Comparison of ENCODE assay signal across 12 mouse cellular contexts in the genomic region with DNA sequence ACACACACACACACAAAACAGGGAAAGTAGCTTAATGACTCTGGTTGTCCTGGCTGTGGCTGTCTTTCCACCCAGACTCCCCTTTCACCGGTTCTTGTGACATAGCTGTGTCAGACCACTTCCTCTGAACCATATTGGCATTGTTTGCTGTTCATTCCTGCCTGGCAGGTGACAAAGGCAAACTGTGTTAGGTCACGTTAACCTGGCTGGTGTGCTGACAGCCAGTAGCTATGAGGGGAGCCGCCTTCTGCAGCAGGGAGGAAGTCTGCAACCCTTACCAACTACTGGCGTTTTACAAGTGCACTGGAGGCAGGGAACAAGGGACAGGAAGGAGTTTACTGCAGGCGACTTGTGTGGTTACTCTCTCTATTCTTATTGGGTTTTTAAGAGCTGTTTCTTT.
DNase-seq lines count a peak whose midpoint lies in the region; ATAC-seq lines count a peak whose summit lies in the region.
"Had no signal": no experiment of that assay in that cellular context is flagged by ENCODE, and none has a peak within 500 bp of the region (broad histone marks: within the 10 kb centered on the region; RNA-seq: fewer than 3 reads in every experiment).

No protein-coding gene starts in this region.

- H3K4me1 ChIP-seq in liver, embryonic 11.5 days (replicated peaks; ENCODE audit: control insufficient read depth, insufficient read depth, low read length), result peaks cover 3% of the 10 kb centered on the region; the same call in 1 of the 2 replicates
- H3K4me1 ChIP-seq in liver, embryonic 12.5 days, result 0 out of 2 replicates have a peak, but pooled peaks cover 4% of the 10 kb centered on the region
- peaks cover 35% of the 10 kb centered on the region for H3K4me1 ChIP-seq in heart, embryonic 13.5 days
- no peaks in the 10 kb centered on the region for H3K4me1 ChIP-seq in liver, embryonic 16.5 days (ENCODE audit: control insufficient read depth, low read depth, low read length)
- H3K4me1 ChIP-seq in stomach, embryonic 16.5 days (ENCODE audit: control insufficient read depth, insufficient read depth, low read length), result no peaks in the 10 kb centered on the region
- peaks cover 7% of the 10 kb centered on the region for H3K4me1 ChIP-seq in midbrain, embryonic 10.5 days
- H3K4me1 ChIP-seq: hindbrain, embryonic 13.5 days had no signal

- H3K4me2 ChIP-seq in liver, embryonic 11.5 days, result no peak overlapping the region
- H3K4me2 ChIP-seq in liver, embryonic 12.5 days, result no peak overlapping the region
- peak overlapping the region; percentile 67 for H3K4me2 ChIP-seq in heart, embryonic 13.5 days
- no peak overlapping the region for H3K4me2 ChIP-seq in liver, embryonic 16.5 days (ENCODE audit: low read depth, low read length)
- H3K4me2 ChIP-seq in stomach, embryonic 16.5 days (ENCODE audit: low read depth, low read length), result no peak overlapping the region
- H3K4me2 ChIP-seq: hindbrain, embryonic 13.5 days had no signal

- H3K36me3 ChIP-seq in liver, embryonic 11.5 days (ENCODE audit: control insufficient read depth, insufficient read depth, low read length), result no peaks in the 10 kb centered on the region
- 0 out of 2 replicates have a peak, but pooled peaks cover 3% of the 10 kb centered on the region for H3K36me3 ChIP-seq in liver, embryonic 12.5 days
- peaks cover 29% of the 10 kb centered on the region for H3K36me3 ChIP-seq in heart, embryonic 13.5 days
- no peaks in the 10 kb centered on the region for H3K36me3 ChIP-seq in liver, embryonic 16.5 days (ENCODE audit: control insufficient read depth, insufficient read depth)
- H3K36me3 ChIP-seq in stomach, embryonic 16.5 days (ENCODE audit: control insufficient read depth, insufficient read depth, low read length), result peaks cover 2% of the 10 kb centered on the region; the same call in 1 of the 2 replicates
- no peaks in the 10 kb centered on the region for H3K36me3 ChIP-seq in midbrain, embryonic 10.5 days
- H3K36me3 ChIP-seq: hindbrain, embryonic 13.5 days had no signal

- 13% methylated on average over 5 of the region's 5 CpGs for WGBS in liver, embryonic 11.5 days
- 16% methylated on average over 5 of the region's 5 CpGs for WGBS in liver, embryonic 12.5 days (ENCODE audit: insufficient replicate concordance)
- WGBS in heart, embryonic 13.5 days, result 3% methylated on average over 5 of the region's 5 CpGs
- WGBS in liver, embryonic 16.5 days (ENCODE audit: insufficient replicate concordance), result 7% methylated on average over 5 of the region's 5 CpGs
- 16% methylated on average over 5 of the region's 5 CpGs for WGBS in stomach, embryonic 16.5 days
- 59% methylated on average over 5 of the region's 5 CpGs for WGBS in midbrain, embryonic 10.5 days

- H3K27ac ChIP-seq in liver, embryonic 11.5 days (ENCODE audit: low read depth, low read length), result no peak overlapping the region
- no peak overlapping the region for H3K27ac ChIP-seq in liver, embryonic 12.5 days
- peak overlapping the region; percentile 93 for H3K27ac ChIP-seq in heart, embryonic 13.5 days (replicated peaks)
- no peak overlapping the region for H3K27ac ChIP-seq in liver, embryonic 16.5 days (ENCODE audit: low read length)
- H3K27ac ChIP-seq in stomach, embryonic 16.5 days (ENCODE audit: low read length), result no peak overlapping the region
- no peak overlapping the region for H3K27ac ChIP-seq in midbrain, embryonic 10.5 days (replicated peaks)
- H3K27ac ChIP-seq: hindbrain, embryonic 13.5 days; left cerebral cortex, adult 2 months had no signal

- H3K27me3 ChIP-seq in liver, embryonic 11.5 days (replicated peaks; ENCODE audit: control insufficient read depth, insufficient read depth, low read length), result no peaks in the 10 kb centered on the region
- H3K27me3 ChIP-seq in liver, embryonic 12.5 days (replicated peaks), result no peaks in the 10 kb centered on the region
- no peaks in the 10 kb centered on the region for H3K27me3 ChIP-seq in heart, embryonic 13.5 days (replicated peaks)
- no peaks in the 10 kb centered on the region for H3K27me3 ChIP-seq in liver, embryonic 16.5 days (ENCODE audit: control insufficient read depth, insufficient read depth, low read depth, low read length)
- no peaks in the 10 kb centered on the region for H3K27me3 ChIP-seq in stomach, embryonic 16.5 days (ENCODE audit: control insufficient read depth, insufficient read depth, low read length)
- no peaks in the 10 kb centered on the region for H3K27me3 ChIP-seq in midbrain, embryonic 10.5 days (ENCODE audit: low read depth, poor library complexity, severe bottlenecking)
- H3K27me3 ChIP-seq: hindbrain, embryonic 13.5 days had no signal

- peak; percentile 33 for DNase-seq in liver, embryonic 11.5 days (ENCODE audit: low spot score)
- DNase-seq in left cerebral cortex, postnatal 36 days (ENCODE audit: low spot score in 2 of 2), result no peak
- DNase-seq in midbrain, embryonic 10.5 days (ENCODE audit: low spot score), result no peak
- no peak for DNase-seq in B cell, adult 2 months
- DNase-seq: cerebellum, adult 11 months had no signal

- intact Hi-C loops in left cerebral cortex, postnatal 36 days (cut with DNase I), result loop anchor here (5.0 kb wide), 1 partner anchor 41 kb away; no protein-coding TSS in a partner anchor

- H3K9me3 ChIP-seq in liver, embryonic 11.5 days (ENCODE audit: control insufficient read depth, low read length), result no peaks in the 10 kb centered on the region
- no peaks in the 10 kb centered on the region for H3K9me3 ChIP-seq in liver, embryonic 12.5 days (replicated peaks)
- H3K9me3 ChIP-seq in heart, embryonic 13.5 days, result no peaks in the 10 kb centered on the region
- no peaks in the 10 kb centered on the region for H3K9me3 ChIP-seq in liver, embryonic 16.5 days (replicated peaks; ENCODE audit: control insufficient read depth, low read length)
- no peaks in the 10 kb centered on the region for H3K9me3 ChIP-seq in stomach, embryonic 16.5 days (replicated peaks; ENCODE audit: control insufficient read depth, low read length)
- H3K9me3 ChIP-seq in midbrain, embryonic 10.5 days (replicated peaks), result no peaks in the 10 kb centered on the region
- H3K9me3 ChIP-seq: hindbrain, embryonic 13.5 days had no signal

- H3K9ac ChIP-seq in liver, embryonic 11.5 days (ENCODE audit: low read depth, low read length), result no peak overlapping the region
- H3K9ac ChIP-seq in liver, embryonic 12.5 days, result no peak overlapping the region
- peak overlapping the region; percentile 86 for H3K9ac ChIP-seq in heart, embryonic 13.5 days
- no peak overlapping the region for H3K9ac ChIP-seq in liver, embryonic 16.5 days (ENCODE audit: low read depth, low read length)
- H3K9ac ChIP-seq in stomach, embryonic 16.5 days (ENCODE audit: low read length), result no peak overlapping the region
- H3K9ac ChIP-seq: hindbrain, embryonic 13.5 days had no signal

- H3K4me3 ChIP-seq in liver, embryonic 11.5 days (ENCODE audit: low read depth, low read length), result no peak overlapping the region
- H3K4me3 ChIP-seq in liver, embryonic 12.5 days, result no peak overlapping the region
- H3K4me3 ChIP-seq in heart, embryonic 13.5 days, result 0 out of 2 replicates have a peak overlapping the region, but pooled peaks have one; percentile 59
- H3K4me3 ChIP-seq in liver, embryonic 16.5 days (ENCODE audit: low read depth, low read length), result no peak overlapping the region
- no peak overlapping the region for H3K4me3 ChIP-seq in stomach, embryonic 16.5 days (replicated peaks; ENCODE audit: low read length)
- H3K4me3 ChIP-seq in midbrain, embryonic 10.5 days, result no peak overlapping the region
- H3K4me3 ChIP-seq: hindbrain, embryonic 13.5 days; left cerebral cortex, adult 2 months had no signal

- ATAC-seq in liver, embryonic 11.5 days (replicated peaks; ENCODE audit: low FRiP score), result no peak
- ATAC-seq in liver, embryonic 12.5 days, result no peak
- no peak for ATAC-seq in heart, embryonic 13.5 days (ENCODE audit: extremely low read depth, insufficient number of reproducible peaks, low FRiP score, low TSS enrichment)
- ATAC-seq in liver, embryonic 16.5 days (ENCODE audit: low read depth), result peak; percentile 70; the same call in 1 of the 2 replicates
- ATAC-seq in stomach, embryonic 16.5 days (ENCODE audit: insufficient read depth, low FRiP score), result peak; percentile 81
- ATAC-seq: midbrain, embryonic 16.5 days had no signal

Comparison
In these comparisons a context has a peak if more than half of its experiments do, and no peak if none do; other contexts are left out.
1. ATAC-seq: peak in liver, embryonic 16.5 days (single experiment) and stomach, embryonic 16.5 days (single experiment); none in liver, embryonic 11.5 days (single experiment), liver, embryonic 12.5 days (single experiment) and heart, embryonic 13.5 days (single experiment).